Mouse (Mus musculus): Measurements from ENCODE around the gene Camk1d.
A peak's percentile ranks its signal among the peaks of the same experiment; 100 is the strongest.

DNA sequence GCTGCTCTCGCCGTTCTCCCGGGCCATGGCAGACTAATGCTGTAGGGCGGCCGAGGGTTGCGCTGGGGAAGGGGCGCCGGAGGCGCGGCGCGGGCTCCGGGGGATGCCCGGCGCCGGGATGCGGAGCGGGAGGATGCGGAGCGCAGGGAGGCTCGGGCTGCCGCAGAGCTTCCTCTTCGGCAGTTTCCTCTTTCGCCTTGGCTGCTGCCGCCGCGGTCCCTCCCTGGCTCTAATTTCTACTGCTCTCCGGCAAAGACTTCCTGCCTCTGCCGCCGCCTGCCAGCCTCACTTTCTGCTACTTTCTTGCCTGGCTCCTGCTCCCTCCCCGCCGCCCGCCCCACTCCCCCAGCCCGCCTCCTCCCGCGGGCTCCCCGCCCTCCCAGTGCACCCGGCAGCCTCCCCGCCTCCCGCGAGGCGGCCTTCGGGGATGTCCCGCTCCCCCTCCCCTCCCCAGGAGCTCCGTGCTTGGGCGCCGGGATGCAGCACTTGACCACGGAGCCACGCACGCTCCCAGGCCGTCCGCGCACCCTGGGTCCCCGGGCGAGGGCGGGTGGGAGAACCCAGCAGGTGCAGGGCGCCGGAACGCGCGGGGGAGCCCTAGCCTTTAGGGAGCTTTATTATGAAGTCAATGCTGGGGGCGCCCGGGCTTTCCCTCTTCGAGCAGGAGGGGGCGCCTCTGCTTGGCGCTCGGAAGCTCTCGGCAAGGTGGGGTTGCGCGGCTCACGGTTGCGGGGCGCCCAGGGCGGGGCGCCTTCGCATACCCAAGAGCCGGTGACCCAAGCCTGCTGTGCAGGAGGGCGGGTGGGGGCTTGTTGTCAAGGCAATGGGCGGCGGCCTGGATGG lies at the start of gene Camk1d:
- peak; percentile 68 for TF ChIP-seq CTCF (IDR thresholded peaks at IDR 0.05; ENCODE audit: insufficient read depth, low read depth, low read length)
- peak; percentile 30; the same call in 1 of the 2 replicates for TF ChIP-seq POLR2A (IDR thresholded peaks at IDR 0.05; ENCODE audit: insufficient read depth, low read depth, low read length)
